Mouse (Mus musculus) adrenal gland, adult 2 months (tissue): ENCODE results near the gene Creb3l2. TPM values are rescaled to one million over a fixed set of nuclear protein-coding genes. Genes with fewer than 3 reads are reported as not detected.

ENCODE experiments used
- DNase-seq: peaks from one replicate; pipeline ENCODE4 v3.0.0; 2021
- polyA plus RNA-seq: library from polyadenylated mRNA; depleted of rRNA; stranded (reverse); fragments of >200 nt; gene quantifications from 2 replicates; pipeline ENCODE4 v1.2.3, GENCODE M21; 2012
- total RNA-seq, 2 experiments: library from RNA; stranded (reverse); gene quantifications; 2 replicates each; pipeline ENCODE4 v1.2.3; 2021

Creb3l2 gene
- total and polyA plus RNA-seq, 3 experiments = 48.4 to 85.5 (median 69.4) TPM

GRCm38 (mm10) chr6:37441251-37442011 lies 515 bp downstream of the Creb3l2 start:
- DNase-seq = peak; percentile 65

DNA sequence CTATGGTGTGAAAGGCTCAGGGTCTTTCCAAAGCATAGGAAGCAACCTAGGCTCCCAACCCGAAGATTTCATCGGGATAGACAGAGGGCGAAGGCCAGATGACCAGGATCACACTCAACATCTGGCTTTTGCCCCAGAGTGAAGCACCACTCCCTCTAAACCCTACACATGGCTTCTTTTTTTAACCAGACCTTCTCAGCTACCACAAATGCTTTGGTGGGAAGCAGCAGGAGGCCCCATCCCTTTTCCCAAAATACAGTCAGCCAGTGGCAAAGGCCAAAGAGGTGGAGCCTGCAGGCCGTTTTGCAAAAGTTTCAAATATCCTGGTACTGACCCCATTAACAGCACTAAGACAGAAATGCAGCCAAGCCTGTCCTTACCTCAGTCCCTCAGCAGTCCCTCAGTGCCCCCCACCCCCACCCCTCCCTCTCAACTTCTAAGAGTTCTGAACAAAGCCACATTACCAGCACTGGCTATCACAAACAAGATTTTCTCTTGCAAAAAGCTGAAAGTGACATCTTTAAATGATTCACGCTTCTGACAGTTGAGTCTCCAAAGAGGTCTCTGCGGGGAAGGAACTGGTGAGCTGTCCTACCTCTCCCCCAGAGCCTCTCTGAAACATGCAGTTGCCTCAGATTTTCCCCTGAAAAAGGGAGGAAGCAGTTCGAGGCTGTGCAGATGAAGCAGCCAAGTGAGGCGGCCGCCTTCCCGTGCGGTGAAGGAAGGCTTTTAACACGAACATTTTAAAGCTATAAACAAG lies 1.3 kb downstream of the Creb3l2 start:
- DNase-seq = peak; percentile 79

DNA sequence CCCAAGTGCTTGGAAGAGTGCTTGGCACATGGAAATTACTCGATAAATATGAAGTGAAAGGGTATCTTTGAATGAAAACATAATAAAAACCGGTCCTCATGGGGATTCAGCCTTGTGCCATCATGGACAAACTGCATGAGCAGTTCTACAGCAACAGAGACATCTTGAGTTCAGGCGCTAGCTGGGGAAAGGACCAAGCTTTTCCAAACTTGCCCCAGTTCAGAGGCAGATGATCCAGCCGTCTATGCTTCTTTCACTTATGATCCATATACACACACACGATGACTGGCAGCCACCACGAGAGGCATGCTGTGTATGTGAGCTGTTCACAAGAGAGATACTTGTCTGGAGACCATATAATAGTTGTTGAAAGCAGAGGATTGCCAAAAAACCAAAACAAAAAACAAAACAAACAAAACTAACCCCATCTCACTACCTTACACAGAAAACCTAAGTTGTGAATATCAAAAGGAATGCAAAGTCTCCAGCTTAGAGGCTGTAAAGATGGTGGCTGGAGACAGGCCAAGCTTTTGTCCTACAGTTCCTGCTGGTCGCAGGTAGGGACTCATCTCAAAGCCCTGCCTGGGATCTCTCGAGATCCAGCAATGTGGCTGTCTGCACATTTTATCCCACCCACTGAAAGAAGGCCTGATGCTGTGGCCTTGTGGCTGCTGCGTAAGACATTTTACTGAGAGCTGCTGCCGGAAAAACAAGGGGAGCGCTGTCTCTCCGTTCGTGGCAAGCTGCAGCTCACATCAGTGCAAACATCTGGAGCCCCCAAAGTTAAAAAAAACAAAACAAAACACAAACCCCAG lies 2.1 kb downstream of the Creb3l2 start:
- peak; percentile 72 for DNase-seq

- no peak for DNase-seq
Measured at GRCm38 (mm10) chr6:37438510-37438909, 3.4 kb downstream of the Creb3l2 start.

DNA sequence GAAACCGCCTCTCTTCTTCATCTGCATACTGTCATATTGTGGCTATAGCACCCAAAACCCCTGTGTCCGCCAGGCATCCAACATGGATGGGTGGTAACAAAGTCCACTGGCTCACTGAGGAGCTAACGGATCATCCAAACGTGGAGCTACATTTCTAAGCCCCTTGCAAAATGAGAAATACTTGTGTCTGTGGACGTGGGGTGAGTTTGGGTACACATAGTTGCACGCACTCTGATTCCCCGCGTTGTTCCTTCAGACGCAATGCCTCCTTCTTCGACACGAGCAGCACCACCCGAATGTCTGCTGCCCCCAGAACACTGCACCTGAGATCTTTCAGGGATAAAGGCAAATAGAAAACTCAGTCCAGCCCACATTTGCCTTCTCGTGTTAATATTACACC lies 4.9 kb downstream of the Creb3l2 start:
- no peak for DNase-seq

DNA sequence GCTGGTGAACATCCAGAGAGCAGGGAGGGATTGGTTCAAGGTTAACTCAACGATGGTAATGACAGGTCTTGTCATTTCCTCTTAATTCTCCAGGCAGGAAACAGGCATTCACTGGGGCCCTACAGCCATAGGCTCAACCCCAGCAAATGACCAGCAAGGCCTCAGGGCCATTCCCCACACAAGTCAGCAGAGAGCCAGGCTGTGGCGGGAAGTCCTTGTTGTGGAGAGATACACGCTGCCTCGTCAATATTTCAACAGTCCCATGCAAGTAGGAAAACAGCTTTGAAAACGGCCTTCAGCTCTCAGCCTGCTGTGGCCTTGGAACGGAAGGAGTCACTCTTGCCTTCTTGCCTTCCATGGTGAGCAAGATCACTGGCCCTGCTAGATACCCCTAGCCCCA lies 6.6 kb downstream of the Creb3l2 start:
- DNase-seq = peak; percentile 87

GRCm38 (mm10) chr6:37429849-37430470 lies 12.0 kb downstream of the Creb3l2 start:
- DNase-seq = no peak

- no peak for DNase-seq
Measured at GRCm38 (mm10) chr6:37428947-37429346, 13.0 kb downstream of the Creb3l2 start.

DNA sequence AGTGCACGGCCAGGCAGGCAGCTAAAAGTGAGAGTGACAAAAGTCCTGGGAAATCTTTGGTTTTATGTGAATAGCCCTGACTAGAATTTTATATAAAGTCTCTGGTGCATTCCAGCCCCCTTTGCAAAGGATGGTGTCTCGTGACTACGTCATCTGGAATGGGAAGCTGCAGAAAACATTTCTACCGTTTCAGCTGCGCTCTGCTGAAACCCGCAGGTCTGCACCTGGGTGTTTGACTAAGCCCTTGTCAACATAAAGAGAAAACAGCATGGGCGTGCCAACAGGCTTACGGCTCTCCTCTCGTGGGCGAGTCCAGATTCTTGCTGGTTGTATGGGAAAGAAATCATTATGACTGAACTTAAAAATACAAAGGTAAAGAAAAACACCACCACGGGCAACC lies 13.9 kb downstream of the Creb3l2 start:
- DNase-seq = no peak

DNA sequence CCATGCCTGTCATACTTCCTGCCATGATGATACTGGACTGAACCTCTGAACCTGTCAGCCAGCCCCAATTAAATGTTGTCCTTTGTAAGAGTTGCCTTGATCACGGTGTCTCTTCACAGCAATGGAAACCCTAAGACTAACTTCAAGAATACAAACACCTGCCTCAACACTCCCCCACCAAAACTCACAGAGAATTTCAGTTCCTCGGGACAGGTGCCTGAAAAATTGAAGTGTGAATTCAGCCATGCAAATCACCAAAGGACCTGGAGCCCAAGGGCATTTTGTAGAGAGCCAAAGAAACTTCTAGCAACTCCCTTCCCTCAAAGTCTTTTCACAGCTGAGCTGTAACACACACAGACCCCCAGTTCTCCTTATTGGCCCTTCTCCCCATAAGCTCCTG lies 15.3 kb downstream of the Creb3l2 start:
- DNase-seq = no peak

DNA sequence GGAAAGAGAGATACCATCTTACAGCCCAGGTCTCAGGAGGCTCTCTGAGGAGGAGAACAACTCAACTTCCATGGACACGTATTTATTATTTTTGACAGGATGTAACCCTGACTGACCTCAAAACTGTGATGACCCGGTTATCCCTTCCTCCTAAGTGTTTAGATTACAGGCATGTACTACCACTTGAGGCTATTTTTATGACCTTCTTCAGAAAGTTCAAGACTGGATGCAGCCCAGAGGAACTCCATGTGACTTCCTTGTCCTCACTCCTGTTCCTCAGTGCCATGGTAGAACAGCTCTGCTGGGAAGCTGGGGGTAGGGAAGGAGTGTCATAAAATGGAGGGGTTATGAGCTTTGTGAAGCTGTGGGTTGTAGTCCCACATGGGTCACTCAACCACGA lies 16.1 kb downstream of the Creb3l2 start:
- no peak for DNase-seq

- DNase-seq = no peak
Measured at GRCm38 (mm10) chr6:37425075-37425474, 16.9 kb downstream of the Creb3l2 start.

DNA sequence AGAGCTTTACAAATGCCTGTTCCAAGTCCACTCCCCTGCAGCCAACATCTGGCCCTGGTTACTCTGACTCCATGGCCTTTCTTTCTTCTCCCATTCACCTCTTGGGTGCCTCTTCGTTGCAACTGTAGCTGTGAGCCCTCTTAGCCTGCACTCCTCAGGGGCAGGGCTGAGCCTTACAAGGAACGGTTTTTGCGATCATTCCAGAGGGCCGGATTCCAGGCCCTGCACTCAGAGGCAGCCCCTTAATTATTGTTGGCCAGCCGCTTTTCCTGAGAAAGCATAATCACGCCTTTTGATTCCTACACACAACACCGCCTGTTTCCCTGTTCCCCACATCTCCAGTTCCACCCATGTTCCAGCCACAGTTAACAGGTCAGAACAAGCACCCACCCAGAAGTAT lies 17.6 kb downstream of the Creb3l2 start:
- DNase-seq = no peak

DNA sequence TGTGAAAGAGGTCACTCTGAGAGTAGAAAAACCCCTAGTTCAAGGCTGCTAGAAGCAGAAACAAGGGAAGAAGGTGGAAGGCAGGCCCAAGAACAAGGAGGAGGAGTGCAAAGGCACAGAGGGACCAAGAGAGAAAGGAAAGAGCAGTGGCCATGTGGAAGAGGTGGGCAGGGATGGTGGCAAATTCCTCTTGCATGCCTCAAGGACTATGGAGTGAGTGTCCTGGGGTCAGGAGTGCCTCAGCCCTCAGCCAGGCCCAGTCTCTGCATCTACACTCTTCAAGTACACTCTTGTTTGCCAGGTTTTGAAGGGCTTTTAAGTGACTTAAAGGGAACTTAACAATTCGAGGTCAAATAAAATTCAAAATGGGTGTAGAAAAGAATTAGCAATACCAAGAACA lies 18.6 kb downstream of the Creb3l2 start:
- DNase-seq = peak; percentile 38

- DNase-seq = no peak
Measured at GRCm38 (mm10) chr6:37421124-37421523, 20.8 kb downstream of the Creb3l2 start.

DNA sequence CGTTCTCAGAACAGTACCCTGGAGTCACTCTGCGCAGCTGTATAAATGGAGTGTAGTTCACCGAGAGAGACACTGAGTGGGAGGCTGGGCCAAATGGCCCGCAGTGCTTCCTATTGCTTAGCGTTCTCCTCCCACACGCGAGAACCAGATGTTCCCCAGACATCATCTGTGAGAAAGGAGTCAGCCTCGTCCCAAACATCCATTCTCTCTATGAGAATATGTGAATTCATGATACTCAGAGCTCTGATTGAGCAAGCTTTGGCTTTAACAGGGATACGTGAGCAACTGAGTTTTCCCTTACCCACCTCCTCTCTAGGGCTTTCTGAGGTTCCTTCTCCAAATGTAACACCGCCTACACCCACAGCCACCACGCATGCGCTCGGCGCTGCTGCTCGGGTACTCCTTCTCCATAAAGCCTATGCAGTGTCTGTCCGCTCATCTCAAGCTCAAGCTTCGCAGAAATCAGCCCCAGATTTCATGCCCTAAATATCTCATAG lies 22.5 kb downstream of the Creb3l2 start:
- DNase-seq = no peak

DNA sequence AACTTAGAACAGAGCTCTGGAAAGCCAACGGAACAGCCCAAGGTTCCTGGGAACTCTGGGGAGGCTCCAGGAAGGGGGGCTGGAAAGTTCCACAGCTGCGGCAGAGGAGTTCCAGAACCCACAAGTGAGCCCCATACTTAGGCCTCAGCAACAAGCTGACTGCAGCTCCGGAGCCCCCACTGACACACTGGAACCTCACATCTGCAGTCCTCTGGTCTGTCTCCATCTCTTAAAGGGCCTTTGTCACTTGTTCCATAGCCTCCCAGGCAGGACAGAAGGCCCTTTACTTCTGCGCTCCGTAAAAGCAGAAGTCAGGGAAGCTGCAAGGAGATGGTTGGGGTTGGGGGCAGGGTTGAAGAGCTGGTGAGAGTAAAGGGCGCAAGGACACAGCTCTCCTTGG lies 23.0 kb downstream of the Creb3l2 start:
- peak; percentile 49 for DNase-seq

- no peak for DNase-seq
Measured at GRCm38 (mm10) chr6:37416743-37417142, 25.2 kb downstream of the Creb3l2 start.

DNA sequence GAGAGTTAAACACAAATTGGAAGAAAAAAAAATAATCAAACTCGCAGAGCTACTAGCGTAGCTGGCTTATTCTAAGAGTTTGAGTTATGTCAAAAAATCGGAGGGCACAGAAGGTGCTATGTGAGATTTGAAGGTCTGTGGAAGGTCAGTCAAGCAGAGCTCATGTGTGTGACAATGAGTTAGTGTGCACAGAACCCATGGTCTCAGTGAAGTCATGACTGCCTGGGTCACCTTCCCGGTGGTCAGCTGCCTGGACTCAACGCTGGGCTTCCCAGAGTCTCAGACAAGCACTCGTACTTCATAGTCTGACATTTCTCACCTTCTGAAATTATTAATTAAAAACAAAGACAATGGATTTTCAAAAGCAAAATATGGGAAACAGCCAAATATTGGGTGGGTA lies 26.4 kb downstream of the Creb3l2 start:
- DNase-seq = no peak

DNA sequence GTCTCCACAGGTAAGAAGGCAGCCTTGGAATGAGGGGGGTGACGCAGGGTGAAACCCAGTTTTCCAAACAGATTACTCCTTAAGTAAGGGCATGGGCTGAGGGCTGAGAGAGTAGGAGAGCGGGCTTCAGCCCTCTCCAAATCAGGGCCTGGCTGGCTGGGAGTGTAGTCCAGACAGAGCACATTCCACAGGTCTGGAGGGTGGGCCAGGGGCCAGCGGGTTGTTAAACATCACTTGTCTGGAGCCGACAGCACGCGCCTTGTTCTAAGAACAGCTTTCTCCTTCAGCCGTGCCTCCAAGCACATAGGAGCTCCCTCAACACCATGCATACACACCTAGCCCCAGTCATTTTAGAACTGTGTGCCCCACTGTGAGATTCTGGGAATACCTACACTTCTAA lies 26.9 kb downstream of the Creb3l2 start:
- no peak for DNase-seq

- DNase-seq = no peak
Measured at GRCm38 (mm10) chr6:37414576-37414975, 27.4 kb downstream of the Creb3l2 start.

DNA sequence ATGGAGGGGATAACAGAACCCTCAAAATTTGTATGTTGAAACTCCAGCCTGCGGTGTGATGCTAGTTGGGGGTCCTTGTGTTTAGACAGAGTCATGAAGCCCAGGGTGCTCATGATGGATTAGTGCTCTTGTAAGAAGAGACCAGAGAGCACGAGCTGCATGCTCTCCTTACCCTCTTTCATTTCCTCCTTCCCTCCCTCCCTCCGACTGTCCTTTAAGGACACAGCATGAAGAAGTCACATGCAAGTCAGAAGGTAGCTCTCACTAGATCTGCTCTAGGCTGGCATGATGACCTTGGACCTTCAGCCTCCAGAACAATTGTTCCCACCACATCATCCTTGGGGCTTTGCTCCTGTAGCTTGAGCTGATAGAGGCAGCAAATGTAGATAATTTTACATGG lies 30.2 kb downstream of the Creb3l2 start:
- no peak for DNase-seq
